Mouse (Mus musculus): ENCODE measurements around the gene Usp26. TPM values are rescaled to one million over a fixed set of nuclear protein-coding genes. Genes with fewer than 3 reads are reported as not detected.

Usp26 gene
- not detected in 2 replicates for polyA plus RNA-seq (2016; fragmentation: Nextera tagmentation; extraction: Ambion mirVana)

DNA sequence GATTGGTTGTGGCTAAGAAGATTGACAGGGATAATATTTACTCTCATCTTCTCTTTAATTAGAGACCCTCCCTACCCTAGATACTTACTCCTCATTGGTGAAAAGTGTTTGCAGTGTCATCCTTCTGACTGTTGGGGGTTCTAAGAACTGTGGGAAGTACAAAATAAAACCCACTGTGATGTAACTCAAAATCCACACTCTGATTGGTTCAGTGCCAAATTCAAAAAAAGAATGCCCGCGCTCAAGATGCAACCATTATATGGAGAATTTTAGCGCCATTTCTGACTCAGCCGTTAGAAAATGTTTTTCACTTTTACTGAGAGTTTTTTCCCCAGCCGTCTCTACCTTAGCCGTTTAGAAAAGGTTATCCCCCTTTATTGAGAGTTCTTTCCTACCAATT, at the start of gene Usp26:
Usp26 (minus strand) TSS at position 101 of the 400 bp plus-strand sequence.
- no peak within 1 kb of the TSS for H3K27ac ChIP-seq
- ATAC-seq (ENCODE audit: low FRiP score, low read depth) = no peak
- 97% methylated on average over 6 of the region's 6 CpGs for WGBS

DNA sequence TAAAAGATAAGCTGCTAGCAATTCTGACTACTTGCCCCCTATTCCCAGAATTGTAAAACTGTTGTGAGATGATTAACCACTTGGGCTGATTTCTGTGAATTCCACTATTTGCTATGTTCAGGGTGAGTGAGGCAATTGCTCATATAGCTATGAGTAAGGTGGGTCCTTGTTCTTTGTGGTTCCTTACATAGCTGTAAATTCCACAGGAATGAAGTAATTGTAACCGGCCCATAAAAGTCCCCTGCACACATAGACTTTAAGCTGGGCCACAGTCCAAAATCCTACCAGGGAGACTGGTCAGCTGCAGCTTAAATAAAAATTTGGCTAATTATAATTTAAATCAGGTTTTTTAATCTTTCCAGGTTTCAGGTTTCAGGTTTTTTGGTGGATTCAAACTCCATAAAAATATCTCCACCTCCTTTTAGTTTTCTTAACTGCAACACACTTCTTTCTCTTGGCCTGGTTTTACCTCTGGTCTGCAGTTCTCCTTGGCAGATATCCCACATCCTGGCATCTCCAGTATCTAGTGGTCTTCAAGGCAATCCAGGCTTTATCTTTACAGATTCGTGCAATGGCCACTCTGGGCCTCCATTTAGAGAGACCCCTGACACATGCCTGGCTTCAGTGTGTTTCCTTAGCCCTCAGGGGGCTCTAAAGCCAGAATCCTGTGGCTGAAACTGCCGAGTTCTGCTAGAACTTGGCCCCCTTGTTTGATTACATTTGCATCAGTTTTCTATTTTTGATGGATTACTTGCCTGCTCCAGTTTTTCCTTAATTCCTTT, 13.6 kb upstream of the Usp26 start:
- H3K9me3 ChIP-seq = no peaks in the 10 kb centered on the region
- no peak overlapping the region for H3K4me2 ChIP-seq (replicated peaks)
- H3K4me1 ChIP-seq = no peaks in the 10 kb centered on the region
- WGBS = 55% methylated on average over 3 of the region's 3 CpGs
- no peak for ATAC-seq (ENCODE audit: low FRiP score, low read depth)
- H3K9ac ChIP-seq = no peak overlapping the region
- no peaks in the 10 kb centered on the region for H3K36me3 ChIP-seq
- no peak overlapping the region for H3K4me3 ChIP-seq
- no peak overlapping the region for H3K27ac ChIP-seq
- no peaks in the 10 kb centered on the region for H3K27me3 ChIP-seq (replicated peaks)

More for the DNA sequence above, at the start of gene Usp26:
- Histone ChIP-seq H3K9ac (no peak within 1 kb of the TSS), H3K4me3 (no peak within 1 kb of the TSS), H3K4me1 (no peaks in the 10 kb centered on the region), H3K27me3 (replicated peaks) (no peaks in the 10 kb centered on the region), H3K4me2 (replicated peaks) (no peak within 1 kb of the TSS), H3K9me3 (no peaks in the 10 kb centered on the region), H3K36me3 (no peaks in the 10 kb centered on the region)

DNA sequence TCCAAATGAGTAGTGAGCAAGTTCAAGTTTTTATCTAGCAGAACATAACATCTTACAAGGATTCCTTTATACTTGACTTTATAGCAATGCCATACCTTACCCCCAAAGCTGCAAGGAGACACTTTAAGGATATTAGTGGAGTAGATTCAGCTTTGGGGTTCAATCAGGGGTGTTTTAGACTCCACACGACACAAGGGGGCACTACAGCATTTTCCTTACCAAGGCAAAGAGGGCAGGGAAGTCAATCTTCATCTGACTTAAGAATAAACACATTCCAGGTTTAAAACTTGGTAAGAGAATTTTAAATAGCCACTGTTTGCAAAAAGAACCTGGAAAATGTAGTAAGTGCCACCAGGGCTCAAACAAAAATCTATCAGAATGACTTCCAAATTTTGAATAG, 33.6 kb downstream of the Usp26 start:
- H3K27ac ChIP-seq = no peak overlapping the region
- ATAC-seq (ENCODE audit: low FRiP score, low read depth) = no peak
- no peaks in the 10 kb centered on the region for H3K27me3 ChIP-seq (replicated peaks)
- H3K4me2 ChIP-seq (replicated peaks) = no peak overlapping the region
- H3K9me3 ChIP-seq = no peaks in the 10 kb centered on the region
- 6% methylated on average over 1 of the region's 1 CpGs for WGBS
- H3K4me1 ChIP-seq = no peaks in the 10 kb centered on the region
- no peak overlapping the region for H3K9ac ChIP-seq
- no peak overlapping the region for H3K4me3 ChIP-seq
- no peaks in the 10 kb centered on the region for H3K36me3 ChIP-seq

DNA sequence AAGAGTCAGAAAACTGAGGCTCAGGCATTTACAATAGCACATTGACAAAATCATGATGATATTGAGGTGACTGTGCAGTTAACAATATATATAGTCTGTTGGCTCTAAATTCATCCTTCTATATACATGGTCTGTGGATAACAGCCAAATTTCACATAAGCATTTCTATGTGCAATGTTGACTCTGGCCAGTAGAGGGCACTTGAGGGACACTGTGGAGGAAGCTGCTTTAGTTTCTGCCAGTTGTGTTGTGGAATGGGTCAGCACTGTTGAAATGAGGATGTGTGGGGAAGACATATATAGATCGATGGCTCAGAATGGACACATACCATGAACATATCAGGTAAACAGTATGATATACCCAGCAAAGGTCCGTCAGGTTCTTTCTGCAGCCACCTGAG, 64.6 kb downstream of the Usp26 start:
- WGBS = 61% methylated on average over 2 of the region's 2 CpGs
- Histone ChIP-seq H3K27me3 (replicated peaks) (no peaks in the 10 kb centered on the region), H3K9ac (no peak overlapping the region), H3K4me2 (replicated peaks) (no peak overlapping the region), H3K4me1 (no peaks in the 10 kb centered on the region), H3K9me3 (no peaks in the 10 kb centered on the region), H3K4me3 (no peak overlapping the region), H3K27ac (no peak overlapping the region), H3K36me3 (no peaks in the 10 kb centered on the region)
- ATAC-seq (ENCODE audit: low FRiP score, low read depth) = no peak

DNA sequence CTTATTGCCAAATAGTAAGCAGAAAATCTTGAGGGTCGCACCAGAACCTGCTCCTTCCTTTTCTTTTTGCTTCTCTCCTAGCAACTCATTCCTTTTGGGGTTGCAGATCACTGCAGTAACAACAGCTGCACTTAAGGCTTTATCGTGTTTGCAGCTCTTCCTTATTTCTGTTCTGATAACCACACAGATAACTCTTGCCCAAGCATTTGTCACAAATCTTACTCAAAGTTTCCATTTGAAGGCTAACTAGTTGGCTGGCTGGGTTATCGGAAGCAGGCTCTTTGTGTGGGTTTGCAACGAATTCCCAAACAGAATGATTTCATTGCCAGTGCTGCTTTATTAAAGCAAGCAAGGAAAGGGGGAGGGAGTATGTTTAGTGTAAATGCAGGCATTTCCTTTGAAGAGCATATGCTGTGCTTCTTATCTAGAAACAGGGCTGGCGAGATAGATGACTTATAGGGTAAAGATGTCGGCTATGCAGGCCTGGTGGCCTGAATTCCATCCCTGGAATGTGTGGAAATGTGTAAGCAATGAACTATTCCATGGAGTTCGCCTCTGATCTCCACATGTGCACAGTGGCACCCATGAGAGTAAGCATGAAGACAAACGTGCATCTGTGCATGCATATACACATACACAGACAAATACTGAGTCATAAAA, 86.8 kb downstream of the Usp26 start:
- Histone ChIP-seq H3K4me1 (no peaks in the 10 kb centered on the region), H3K27ac (no peak overlapping the region), H3K27me3 (replicated peaks) (no peaks in the 10 kb centered on the region), H3K4me3 (no peak overlapping the region), H3K4me2 (replicated peaks) (no peak overlapping the region), H3K36me3 (no peaks in the 10 kb centered on the region), H3K9ac (no peak overlapping the region), H3K9me3 (no peaks in the 10 kb centered on the region)
- no peak for ATAC-seq (ENCODE audit: low FRiP score, low read depth)
- 77% methylated on average over 8 of the region's 8 CpGs for WGBS

DNA sequence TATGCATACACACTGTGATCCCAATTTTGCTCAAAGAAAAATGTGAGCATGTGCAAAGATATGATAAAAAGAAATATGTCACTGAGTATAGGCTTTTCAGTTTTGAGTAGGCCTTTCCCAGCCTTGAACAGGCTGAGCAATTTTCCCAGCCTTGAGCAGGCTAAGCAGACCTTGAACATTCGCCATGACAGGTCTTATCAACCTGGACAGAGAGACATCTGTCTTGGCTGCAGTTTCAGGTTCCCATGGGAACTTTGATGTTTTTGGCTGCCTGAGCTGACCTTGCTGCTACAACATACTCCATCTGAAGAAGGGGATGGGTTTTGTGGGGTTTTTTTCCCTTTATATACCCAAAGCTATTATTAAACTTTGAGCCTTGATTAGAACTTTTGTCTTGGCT, 88.0 kb downstream of the Usp26 start:
- H3K9me3 ChIP-seq = no peaks in the 10 kb centered on the region
- no peak overlapping the region for H3K4me3 ChIP-seq
- no peaks in the 10 kb centered on the region for H3K27me3 ChIP-seq (replicated peaks)
- no peak overlapping the region for H3K27ac ChIP-seq
- ATAC-seq (ENCODE audit: low FRiP score, low read depth) = no peak
- H3K9ac ChIP-seq = no peak overlapping the region
- no peaks in the 10 kb centered on the region for H3K4me1 ChIP-seq
- H3K36me3 ChIP-seq = no peaks in the 10 kb centered on the region
- 85% methylated on average over 1 of the region's 1 CpGs for WGBS
- H3K4me2 ChIP-seq (replicated peaks) = no peak overlapping the region

Other genes starting within 250 kb of the Usp26 start
- gene Hs6st2, start 119.4 kb downstream of the Usp26 start, polyA plus RNA-seq (2016; fragmentation: Nextera tagmentation; extraction: Ambion mirVana) = 12.4 and 14.3 TPM in 2 replicates
- not detected in 2 replicates for gene 1700080O16Rik, start 171.5 kb upstream of the Usp26 start, polyA plus RNA-seq (2016; fragmentation: Nextera tagmentation; extraction: Ambion mirVana)